Mouse (Mus musculus) lung, postnatal 14 days (tissue): ENCODE measurements around the gene Kctd10.

Experiments used
- DNase-seq: peaks from one replicate; pipeline ENCODE4 v3.0.0; 2021

Kctd10 gene

GRCm38 (mm10) chr5:114378177-114378920, 2.0 kb downstream of the Kctd10 start:
- DNase-seq = no peak

- peak; percentile 42 for DNase-seq
Observed at GRCm38 (mm10) chr5:114374409-114375213, 5.7 kb downstream of the Kctd10 start.

- no peak for DNase-seq
Observed at GRCm38 (mm10) chr5:114373581-114373980, 6.7 kb downstream of the Kctd10 start.

GRCm38 (mm10) chr5:114373174-114373573, 7.1 kb downstream of the Kctd10 start:
- peak; percentile 80 for DNase-seq

- DNase-seq = peak; percentile 59
Observed at GRCm38 (mm10) chr5:114372565-114372964, 7.7 kb downstream of the Kctd10 start.

- DNase-seq = no peak
Observed at GRCm38 (mm10) chr5:114371731-114372473, 8.4 kb downstream of the Kctd10 start.

- DNase-seq = no peak
Observed at GRCm38 (mm10) chr5:114371331-114371730, 9.0 kb downstream of the Kctd10 start.

GRCm38 (mm10) chr5:114370371-114370776, 9.9 kb downstream of the Kctd10 start:
- DNase-seq = peak; percentile 86

- peak; percentile 53 for DNase-seq
Observed at GRCm38 (mm10) chr5:114369921-114370320, 10.4 kb downstream of the Kctd10 start.

- DNase-seq = no peak
Observed at GRCm38 (mm10) chr5:114368803-114369496, 11.4 kb downstream of the Kctd10 start.

- no peak for DNase-seq
Observed at GRCm38 (mm10) chr5:114368121-114368520, 12.2 kb downstream of the Kctd10 start.

- DNase-seq = peak; percentile 81
Observed at GRCm38 (mm10) chr5:114365043-114365752, 15.1 kb downstream of the Kctd10 start.

- DNase-seq = no peak
Observed at GRCm38 (mm10) chr5:114360968-114361367, 19.3 kb downstream of the Kctd10 start.

GRCm38 (mm10) chr5:114359586-114359985, 20.7 kb downstream of the Kctd10 start:
- no peak for DNase-seq

- no peak for DNase-seq
Observed at GRCm38 (mm10) chr5:114358833-114359232, 21.5 kb downstream of the Kctd10 start.

- peak; percentile 36 for DNase-seq
Observed at GRCm38 (mm10) chr5:114356936-114357751, 23.2 kb downstream of the Kctd10 start.

GRCm38 (mm10) chr5:114356250-114356935, 23.9 kb downstream of the Kctd10 start:
- peak; percentile 91 for DNase-seq

- no peak for DNase-seq
Observed at GRCm38 (mm10) chr5:114351490-114351889, 28.8 kb downstream of the Kctd10 start.

- no peak for DNase-seq
Observed at GRCm38 (mm10) chr5:114347005-114347404, 33.3 kb downstream of the Kctd10 start.

GRCm38 (mm10) chr5:114345538-114345937, 34.8 kb downstream of the Kctd10 start:
- DNase-seq = no peak
